Mouse (Mus musculus) kidney, adult 2 months (tissue): ENCODE results near the gene Qars. TPM values are rescaled to one million over a fixed set of nuclear protein-coding genes. Genes with fewer than 3 reads are reported as not detected.

Experiments
- DNase-seq: peaks from one replicate; pipeline ENCODE4 v3.0.0; 2021
- H3K27ac ChIP-seq: fragments of 200-500 bp; 2 replicates; pipeline ENCODE4 v1.5.1; 2012; ENCODE audit warnings: low read depth, low read length, control low read depth, inconsistent platforms; ENCODE audit not compliant: insufficient read depth
- H3K27me3 ChIP-seq: fragments of 200-500 bp; replicated peaks from 2 replicates; pipeline ENCODE4 v1.6.1; 2012; ENCODE audit warnings: mild to moderate bottlenecking, moderate library complexity, low read length, inconsistent platforms; ENCODE audit not compliant: control insufficient read depth, insufficient read depth
- H3K36me3 ChIP-seq: fragments of 200-500 bp; 2 replicates; pipeline ENCODE4 v1.6.1; 2012; ENCODE audit warnings: mild to moderate bottlenecking, moderate library complexity, low read length, inconsistent platforms; ENCODE audit not compliant: control insufficient read depth, insufficient read depth
- H3K4me1 ChIP-seq: fragments of 200-500 bp; 2 replicates; pipeline ENCODE4 v1.6.1; 2011; ENCODE audit warnings: low read length; ENCODE audit not compliant: control insufficient read depth, insufficient read depth
- H3K4me3 ChIP-seq: fragments of 200-500 bp; 2 replicates; pipeline ENCODE4 v1.5.1; 2011; ENCODE audit warnings: mild to moderate bottlenecking, low read depth, low read length, control low read depth; ENCODE audit not compliant: insufficient read depth
- CTCF ChIP-seq: fragments of 200-500 bp; conservative IDR thresholded peaks from 2 replicates; pipeline ENCODE4 v1.5.1; 2011; ENCODE audit warnings: low read depth, mild to moderate bottlenecking, control low read depth, low read length, moderate library complexity, mixed read lengths; ENCODE audit not compliant: insufficient read depth, insufficient read length
- POLR2A ChIP-seq: fragments of 200-500 bp; IDR thresholded peaks from one replicate; pipeline ENCODE4 v1.6.1; 2011; ENCODE audit warnings: low read depth, low read length, control low read depth
- WGBS: fragments of 180-500 bp; shearing (Covaris S2); methylation state at CpG from one replicate; pipeline ENCODE4 v1.1.7; 2018; 5-methylcytosine and 5-hydroxymethylcytosine counted together
- polyA plus RNA-seq: library from polyadenylated mRNA; depleted of rRNA; stranded (reverse); fragments of >200 nt; gene quantifications from 2 replicates; pipeline ENCODE4 v1.2.3, GENCODE M21; 2012

The Qars gene
- polyA plus RNA-seq, 1 experiment = 175 TPM

GRCm38 (mm10) chr9:108492043-108492750 lies 15.3 kb upstream of the Qars start:
- peak; percentile 54 for DNase-seq
- 52% methylated on average over 16 of the region's 16 CpGs for WGBS
- Histone ChIP-seq H3K36me3 (peaks cover 6% of the 10 kb centered on the region), H3K27ac (no peak overlapping the region), H3K27me3 (no peaks in the 10 kb centered on the region), H3K4me1 (peaks cover 6% of the 10 kb centered on the region), H3K4me3 (peak overlapping the region; percentile 4)
- TF ChIP-seq POLR2A (no peak), CTCF (no peak)

DNA sequence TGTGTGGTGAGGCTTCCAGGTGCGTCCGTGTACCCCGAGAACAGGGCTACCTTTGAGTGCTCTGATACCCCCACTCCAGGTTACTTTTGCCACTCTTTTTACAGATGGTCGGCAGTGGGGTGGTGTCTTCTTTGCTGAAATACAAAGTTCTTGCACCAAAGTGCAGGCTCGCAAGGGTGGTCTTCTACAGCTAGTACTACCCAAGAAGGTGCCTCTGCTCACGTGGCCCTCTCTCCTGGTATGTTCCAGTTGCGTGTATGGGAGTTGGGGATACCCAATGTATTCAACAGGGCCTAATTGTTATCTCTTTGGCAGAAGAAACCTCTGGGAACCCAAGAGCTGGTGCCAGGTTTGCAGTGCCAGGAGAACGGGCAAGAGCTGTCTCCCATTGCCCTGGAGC lies 14.3 kb upstream of the Qars start:
- Histone ChIP-seq H3K4me3 (no peak overlapping the region), H3K27ac (no peak overlapping the region), H3K27me3 (no peaks in the 10 kb centered on the region), H3K4me1 (peaks cover 6% of the 10 kb centered on the region), H3K36me3 (peaks cover 7% of the 10 kb centered on the region)
- DNase-seq = no peak
- TF ChIP-seq CTCF (no peak), POLR2A (no peak)
- 95% methylated on average over 8 of the region's 8 CpGs for WGBS

DNA sequence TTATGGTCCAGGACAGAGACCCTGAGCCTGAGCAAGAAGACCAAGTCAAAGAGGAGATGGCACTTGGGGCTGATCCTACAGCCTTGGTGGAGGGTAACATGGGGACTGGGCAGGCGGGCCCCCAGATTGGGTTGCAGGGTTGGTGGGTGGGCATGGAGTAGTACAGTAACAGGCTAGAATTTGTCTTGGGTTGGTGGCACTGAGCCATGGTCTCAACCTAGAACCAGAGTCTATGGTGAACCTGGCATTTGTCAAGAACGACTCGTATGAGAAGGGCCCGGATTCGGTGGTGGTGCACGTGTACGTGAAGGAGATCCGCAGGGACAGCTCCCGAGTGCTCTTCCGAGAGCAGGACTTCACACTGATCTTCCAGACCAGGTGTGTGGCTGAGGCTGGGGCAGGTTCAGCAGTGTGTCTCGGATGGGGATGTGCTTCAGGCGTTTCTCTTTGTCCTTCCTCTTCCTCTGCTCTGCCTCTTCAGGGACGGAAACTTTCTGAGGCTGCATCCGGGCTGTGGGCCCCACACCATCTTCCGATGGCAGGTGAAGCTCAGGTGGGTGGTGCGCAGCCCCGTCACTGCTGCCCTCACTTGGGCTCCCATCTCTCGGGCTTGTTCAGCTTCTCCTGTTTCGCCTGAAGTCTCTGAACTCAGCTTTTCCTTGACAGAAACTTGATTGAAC lies 13.2 kb upstream of the Qars start:
- H3K27ac ChIP-seq = no peak overlapping the region
- H3K4me3 ChIP-seq = no peak overlapping the region
- TF ChIP-seq CTCF (no peak), POLR2A (no peak)
- H3K27me3 ChIP-seq = no peaks in the 10 kb centered on the region
- no peak for DNase-seq
- peaks cover 6% of the 10 kb centered on the region for H3K4me1 ChIP-seq
- WGBS = 93% methylated on average over 19 of the region's 19 CpGs
- H3K36me3 ChIP-seq = peaks cover 7% of the 10 kb centered on the region

DNA sequence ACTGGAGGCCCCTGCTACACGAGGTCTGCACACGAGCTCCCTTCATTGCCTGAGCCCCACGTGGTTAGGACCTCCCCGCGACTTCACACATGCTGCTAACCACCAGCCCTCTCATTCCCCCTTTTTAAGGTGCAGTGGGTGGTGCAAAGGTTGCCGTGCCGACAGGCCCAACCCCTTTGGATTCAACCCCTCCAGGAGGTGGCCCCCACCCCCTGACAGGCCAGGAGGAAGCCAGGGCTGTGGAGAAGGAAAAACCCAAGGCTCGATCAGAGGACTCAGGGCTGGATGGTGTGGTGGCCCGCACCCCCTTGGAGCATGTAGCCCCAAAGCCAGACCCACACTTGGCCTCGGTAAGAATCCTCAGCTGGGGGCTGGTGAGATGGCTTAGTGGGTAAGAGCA lies 12.6 kb upstream of the Qars start:
- H3K4me1 ChIP-seq = peaks cover 6% of the 10 kb centered on the region
- DNase-seq = no peak
- no peaks in the 10 kb centered on the region for H3K27me3 ChIP-seq
- TF ChIP-seq POLR2A (no peak), CTCF (no peak)
- peaks cover 7% of the 10 kb centered on the region for H3K36me3 ChIP-seq
- 79% methylated on average over 10 of the region's 10 CpGs for WGBS
- H3K4me3 ChIP-seq = no peak overlapping the region
- H3K27ac ChIP-seq = no peak overlapping the region

DNA sequence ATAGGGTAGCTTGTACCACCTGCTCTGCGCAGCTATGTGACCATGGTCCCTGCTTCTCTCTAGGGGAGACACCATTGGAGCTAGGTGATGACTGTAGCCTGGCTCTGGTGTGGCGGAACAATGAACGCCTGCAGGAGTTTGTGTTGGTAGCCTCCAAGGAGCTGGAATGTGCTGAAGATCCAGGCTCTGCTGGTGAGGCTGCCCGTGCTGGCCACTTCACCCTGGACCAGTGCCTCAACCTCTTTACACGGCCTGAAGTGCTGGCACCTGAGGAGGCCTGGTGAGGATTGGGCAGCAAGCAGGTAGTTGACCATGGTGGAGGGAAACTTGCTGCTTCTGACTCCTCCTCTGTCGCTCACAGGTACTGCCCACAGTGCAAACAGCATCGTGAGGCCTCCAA lies 8.3 kb upstream of the Qars start:
- H3K27ac ChIP-seq = no peak overlapping the region
- H3K4me1 ChIP-seq = no peaks in the 10 kb centered on the region

GRCm38 (mm10) chr9:108499943-108500342 lies 7.6 kb upstream of the Qars start:
- Histone ChIP-seq H3K36me3 (peaks cover 10% of the 10 kb centered on the region), H3K4me3 (no peak overlapping the region), H3K27ac (no peak overlapping the region), H3K27me3 (no peaks in the 10 kb centered on the region), H3K4me1 (no peaks in the 10 kb centered on the region)
- 93% methylated on average over 15 of the region's 15 CpGs for WGBS
- no peak for DNase-seq
- TF ChIP-seq POLR2A = no peak
- TF ChIP-seq CTCF = no peak

More for the DNA sequence above, 8.3 kb upstream of the Qars start:
- Histone ChIP-seq H3K36me3 (peaks cover 10% of the 10 kb centered on the region), H3K4me3 (no peak overlapping the region), H3K27me3 (no peaks in the 10 kb centered on the region)
- no peak for TF ChIP-seq POLR2A
- no peak for TF ChIP-seq CTCF
- 92% methylated on average over 7 of the region's 7 CpGs for WGBS
- no peak for DNase-seq

GRCm38 (mm10) chr9:108506901-108507300 lies 605 bp upstream of the Qars start:
- peak overlapping the region; percentile 72; the same call in 1 of the 2 replicates for H3K27ac ChIP-seq
- H3K27me3 ChIP-seq = no peaks in the 10 kb centered on the region
- H3K4me1 ChIP-seq = peaks cover 8% of the 10 kb centered on the region; the same call in 1 of the 2 replicates
- DNase-seq = no peak
- 86% methylated on average over 7 of the region's 7 CpGs for WGBS
- H3K4me3 ChIP-seq = no peak overlapping the region
- no peak for TF ChIP-seq CTCF
- TF ChIP-seq POLR2A = no peak
- no peaks in the 10 kb centered on the region; the same call in 1 of the 2 replicates for H3K36me3 ChIP-seq
